Mouse (Mus musculus): Measurements from ENCODE around the gene Pard3b.

The Pard3b gene

DNA sequence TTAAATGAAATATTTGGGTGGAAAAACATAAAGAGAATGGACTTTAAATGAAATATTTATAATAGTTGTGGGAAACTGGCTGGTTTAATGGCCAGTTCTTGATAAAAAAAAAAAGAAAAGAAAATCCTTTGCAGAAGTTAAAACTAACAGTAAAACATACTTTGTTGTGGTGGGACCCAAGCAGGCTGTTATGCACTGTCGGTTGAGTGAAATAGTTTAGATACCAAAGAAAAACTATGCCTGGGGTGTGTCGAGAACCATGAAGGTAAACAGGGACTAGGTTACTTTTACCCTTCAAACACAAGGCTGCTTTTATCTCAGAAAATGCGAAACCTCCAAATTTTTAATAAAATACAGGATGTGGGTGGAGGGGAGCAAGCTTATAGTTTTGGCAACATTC is 797.7 kb downstream of the Pard3b start:
- DNase-seq (ENCODE audit: extremely low read depth, low read depth, low spot score), result no peak

DNA sequence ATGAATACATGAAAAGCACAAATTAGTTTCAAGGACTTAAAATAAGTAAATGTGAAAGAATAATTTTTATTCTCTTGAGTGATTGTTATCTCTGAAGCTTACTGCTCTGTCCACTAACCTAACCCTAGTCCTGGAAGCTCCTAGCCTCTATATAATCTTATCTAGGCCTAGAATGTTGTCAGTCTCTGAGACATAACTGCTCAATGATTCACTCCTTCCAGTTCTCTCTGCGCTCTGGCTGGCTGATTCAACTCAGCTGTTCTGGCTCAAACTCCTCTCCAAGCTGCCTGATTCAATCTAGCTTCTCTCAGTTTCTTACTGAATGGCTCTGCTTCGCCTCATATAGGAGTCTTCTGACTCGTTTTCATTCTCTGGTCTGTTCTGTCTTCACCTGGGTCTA is 798.9 kb downstream of the Pard3b start:
- DNase-seq (ENCODE audit: extremely low read depth, low read depth, low spot score), result no peak

- no peak for DNase-seq (ENCODE audit: extremely low read depth, low read depth, low spot score)
These were observed 805.8 kb downstream of the Pard3b start for GRCm38 (mm10) chr1:62444406-62444805.

DNA sequence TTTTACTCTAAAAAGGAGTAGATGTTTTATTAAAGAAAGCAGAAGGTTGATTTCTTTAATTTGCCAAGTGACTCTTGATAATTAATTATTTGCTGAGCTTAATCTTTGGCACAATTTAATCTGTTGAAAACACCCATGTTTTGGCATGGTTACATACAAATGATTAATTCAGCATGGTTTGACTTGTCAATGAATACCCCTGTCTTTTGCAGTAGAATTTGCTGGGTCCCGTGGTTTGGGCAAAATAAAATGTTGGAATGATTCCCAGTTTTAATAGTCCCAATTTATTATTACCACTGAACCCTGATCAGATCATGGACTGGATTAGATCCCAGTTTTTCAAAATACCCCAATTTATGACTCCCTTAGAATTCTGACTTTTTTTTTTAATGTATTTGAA is 808.2 kb downstream of the Pard3b start:
- DNase-seq (ENCODE audit: extremely low read depth, low read depth, low spot score), result no peak

DNA sequence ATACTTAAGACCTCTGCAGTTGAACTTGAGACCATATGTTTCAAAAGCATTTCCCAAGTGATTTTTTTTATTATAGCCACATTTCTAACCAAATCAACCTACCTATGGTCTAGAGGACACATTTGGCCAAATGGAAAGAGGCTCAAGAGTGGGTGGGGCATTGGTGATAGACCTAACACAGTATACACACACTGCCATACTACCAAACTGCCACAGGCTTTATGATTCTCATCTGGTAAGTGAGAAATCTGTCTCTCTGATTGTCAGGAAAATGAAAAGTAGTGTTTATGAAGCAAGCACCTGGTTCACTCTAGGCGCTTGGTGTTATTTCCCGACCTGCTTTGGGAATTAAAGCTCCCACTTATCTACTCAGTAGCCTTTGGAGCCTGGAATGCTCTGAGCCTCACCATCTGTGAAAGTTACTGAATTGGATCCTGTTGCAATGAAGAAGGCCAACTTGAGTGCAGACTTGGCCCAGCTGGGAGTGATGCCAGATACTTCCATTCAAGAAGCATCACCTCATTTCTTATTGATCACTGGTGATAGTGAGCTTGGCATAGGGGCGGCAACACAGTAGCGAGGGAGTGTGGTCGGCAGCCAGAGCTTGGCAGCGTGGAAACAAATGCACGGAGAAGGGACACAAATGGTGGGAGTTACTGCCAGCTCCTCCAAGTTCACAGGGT is 810.7 kb downstream of the Pard3b start:
- DNase-seq (ENCODE audit: extremely low read depth, low read depth, low spot score), result no peak

GRCm38 (mm10) chr1:62465536-62465935 is 826.9 kb downstream of the Pard3b start:
- DNase-seq (ENCODE audit: extremely low read depth, low read depth, low spot score), result no peak

- no peak for DNase-seq (ENCODE audit: extremely low read depth, low read depth, low spot score)
These were observed 827.9 kb downstream of the Pard3b start for GRCm38 (mm10) chr1:62466544-62466943.

DNA sequence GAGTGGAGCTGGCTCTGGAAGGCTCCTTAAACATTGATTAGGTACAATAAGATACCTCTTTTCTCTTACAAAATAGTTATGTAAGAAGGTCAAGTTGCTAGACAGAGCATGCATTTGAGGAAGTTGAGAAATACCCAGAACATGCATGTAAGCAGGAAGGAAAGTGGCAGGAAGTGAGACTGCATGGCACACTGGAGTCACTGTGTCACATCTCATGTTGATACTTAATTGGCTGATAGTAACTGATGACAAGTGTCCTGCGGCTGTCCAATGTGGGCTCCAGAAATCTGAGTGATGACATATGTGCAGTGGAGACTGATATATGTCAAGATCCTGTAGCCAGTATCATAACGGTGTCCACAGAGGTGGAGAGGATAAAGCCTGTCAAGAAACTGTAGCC is 844.4 kb downstream of the Pard3b start:
- no peak for DNase-seq (ENCODE audit: extremely low read depth, low read depth, low spot score)

- DNase-seq (ENCODE audit: extremely low read depth, low read depth, low spot score), result no peak
These were observed 850.2 kb downstream of the Pard3b start for GRCm38 (mm10) chr1:62488871-62489270.

DNA sequence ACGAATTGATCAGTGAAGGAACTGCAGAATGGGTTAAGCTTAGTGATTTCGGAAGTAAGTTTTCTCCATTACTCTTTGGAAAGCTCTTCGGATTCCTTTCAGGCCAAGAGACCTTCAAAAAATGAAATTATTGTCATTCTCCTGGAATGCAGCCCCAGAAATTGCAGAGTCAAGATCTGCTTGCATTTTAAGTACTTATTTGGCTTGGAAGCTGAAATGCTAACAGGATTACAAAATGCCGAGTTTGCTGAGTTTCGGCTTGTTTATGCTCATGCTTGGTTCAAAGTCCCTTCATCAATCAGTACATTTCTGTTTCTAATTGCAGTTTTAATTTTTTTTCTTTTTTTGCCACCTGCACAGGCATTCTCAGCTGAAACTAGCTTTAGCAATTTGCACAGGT is 860.5 kb downstream of the Pard3b start:
- no peak for DNase-seq (ENCODE audit: extremely low read depth, low read depth, low spot score)

DNA sequence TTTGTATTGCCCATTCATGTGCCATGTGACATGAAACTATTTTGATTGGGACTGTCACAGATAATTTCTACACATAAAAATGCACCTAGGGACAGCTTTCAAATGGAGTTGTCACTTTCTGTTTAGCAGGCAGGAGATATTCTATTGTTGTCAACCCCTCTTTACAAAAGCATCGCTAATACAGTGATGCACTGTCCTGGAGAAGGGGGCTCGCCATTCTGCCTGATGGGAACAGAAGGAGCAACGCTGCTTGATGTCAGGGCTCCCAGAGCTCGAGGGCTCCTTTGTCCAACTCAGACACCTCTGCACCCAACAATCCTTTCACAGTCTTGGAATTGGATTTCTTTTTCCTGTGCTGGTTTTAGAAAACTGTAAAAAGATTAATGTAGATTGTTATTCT is 871.9 kb downstream of the Pard3b start:
- DNase-seq (ENCODE audit: extremely low read depth, low read depth, low spot score), result no peak

GRCm38 (mm10) chr1:62511681-62512080 is 873.1 kb downstream of the Pard3b start:
- DNase-seq (ENCODE audit: extremely low read depth, low read depth, low spot score), result no peak

- DNase-seq (ENCODE audit: extremely low read depth, low read depth, low spot score), result no peak
These were observed 880.1 kb downstream of the Pard3b start for GRCm38 (mm10) chr1:62518621-62519213.

- DNase-seq (ENCODE audit: extremely low read depth, low read depth, low spot score), result no peak
These were observed 882.7 kb downstream of the Pard3b start for GRCm38 (mm10) chr1:62521368-62521767.

DNA sequence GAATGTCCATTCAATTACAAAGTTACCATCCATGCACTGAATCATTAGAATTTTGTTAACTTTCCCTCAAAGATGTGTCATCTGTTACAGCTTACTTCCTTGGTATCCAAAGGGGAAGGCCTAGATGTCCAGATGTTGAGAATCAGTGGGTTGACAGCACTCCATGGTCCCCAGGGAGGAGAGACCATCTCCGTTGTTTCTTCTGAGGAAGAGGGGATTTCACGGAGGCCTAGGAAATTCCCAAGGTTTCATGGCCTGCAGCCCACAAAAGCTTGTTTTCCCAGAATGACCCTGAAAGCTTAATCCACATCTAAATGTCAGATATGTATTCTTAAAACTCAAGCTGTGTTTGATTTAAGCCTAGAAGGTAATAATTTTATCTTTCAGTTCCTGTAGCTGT is 884.1 kb downstream of the Pard3b start:
- DNase-seq (ENCODE audit: extremely low read depth, low read depth, low spot score), result no peak

- DNase-seq (ENCODE audit: extremely low read depth, low read depth, low spot score), result no peak
These were observed 889.2 kb downstream of the Pard3b start for GRCm38 (mm10) chr1:62527788-62528187.

- DNase-seq (ENCODE audit: extremely low read depth, low read depth, low spot score), result no peak
These were observed 891.3 kb downstream of the Pard3b start for GRCm38 (mm10) chr1:62529941-62530340.

DNA sequence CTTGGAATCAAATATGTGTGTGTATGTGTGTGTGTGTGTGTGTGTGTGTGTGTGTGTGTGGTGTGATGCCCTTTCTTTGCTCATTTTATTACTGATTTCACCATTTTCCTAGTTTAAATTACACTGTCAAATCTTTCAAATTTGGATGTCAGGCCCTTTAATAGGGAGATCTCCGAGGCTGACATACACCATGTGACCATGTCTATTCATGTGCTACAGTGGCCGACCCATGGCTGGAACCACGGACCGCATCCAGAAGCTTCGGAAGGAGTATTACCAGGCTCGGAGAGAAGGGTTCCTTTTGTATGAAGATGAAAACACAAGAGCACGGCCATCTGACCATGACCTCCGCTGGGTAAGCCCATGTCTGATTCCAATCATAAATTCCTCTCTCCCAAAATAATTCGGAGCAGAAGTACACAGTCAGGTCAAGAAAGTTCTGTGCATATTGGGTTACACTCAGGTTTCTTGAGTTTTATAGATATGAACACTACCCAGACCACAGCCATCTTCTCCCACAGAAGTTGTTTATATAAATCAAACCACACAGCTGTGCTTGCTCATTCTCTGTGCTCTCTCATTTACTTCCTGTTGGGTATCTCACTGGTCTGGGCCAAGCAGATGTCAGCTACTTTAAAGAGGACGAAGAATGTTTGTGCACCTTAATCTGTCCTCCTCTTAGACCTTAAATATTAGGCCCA is 894.0 kb downstream of the Pard3b start:
- DNase-seq (ENCODE audit: extremely low read depth, low read depth, low spot score), result no peak

GRCm38 (mm10) chr1:62548953-62549352 is 910.3 kb downstream of the Pard3b start:
- DNase-seq (ENCODE audit: extremely low read depth, low read depth, low spot score), result no peak

- no peak for DNase-seq (ENCODE audit: extremely low read depth, low read depth, low spot score)
These were observed 911.9 kb downstream of the Pard3b start for GRCm38 (mm10) chr1:62550546-62550945.

GRCm38 (mm10) chr1:62551516-62551915 is 912.9 kb downstream of the Pard3b start:
- no peak for DNase-seq (ENCODE audit: extremely low read depth, low read depth, low spot score)

- DNase-seq (ENCODE audit: extremely low read depth, low read depth, low spot score), result no peak
These were observed 917.2 kb downstream of the Pard3b start for GRCm38 (mm10) chr1:62555838-62556237.
